Mouse (Mus musculus): ENCODE results near the gene Nkx2-5.

- TF ChIP-seq POLR2A (IDR thresholded peaks at IDR 0.05; ENCODE audit: low read depth, low read length) (no peak), CTCF (conservative IDR thresholded peaks at IDR 0.05; ENCODE audit: insufficient read depth, insufficient read length, low read depth, low read length) (no peak)
These were observed 54.3 kb downstream of the Nkx2-5 start for GRCm38 (mm10) chr17:26790269-26791214.
